Mouse (Mus musculus) lung, postnatal 0 days (tissue): ENCODE measurements around the gene Ptf1a. TPM values are rescaled to one million over a fixed set of nuclear protein-coding genes. Genes with fewer than 3 reads are reported as not detected.

Source experiments
- ATAC-seq: fragments of 200-750 bp; cut with Nextera tagmentation; 2 replicates; pipeline ENCODE4 v1.8.0; 2017; ENCODE audit warnings: moderate library complexity
- DNase-seq: peaks from one replicate; pipeline ENCODE4 v3.0.0-alpha.2; 2016; ENCODE audit warnings: low spot score
- H3K27ac ChIP-seq: fragments of 300-500 bp; sonication (generic); 2 replicates; pipeline ENCODE4 v1.5.1; 2014; ENCODE audit warnings: antibody characterized with exemption, mild to moderate bottlenecking, low read length, mixed read lengths
- H3K27me3 ChIP-seq: fragments of 300-500 bp; sonication (generic); replicated peaks from 2 replicates; pipeline ENCODE4 v1.6.1; 2014; ENCODE audit warnings: low read length, mixed read lengths; ENCODE audit not compliant: insufficient read depth
- H3K36me3 ChIP-seq: fragments of 300-500 bp; sonication (generic); 2 replicates; pipeline ENCODE4 v1.6.1; 2014; ENCODE audit warnings: low read length, mixed read lengths; ENCODE audit not compliant: insufficient read depth
- H3K4me1 ChIP-seq: fragments of 300-500 bp; sonication (generic); 2 replicates; pipeline ENCODE4 v1.6.1; 2014; ENCODE audit warnings: antibody characterized with exemption, low read depth, low read length, mixed read lengths; ENCODE audit not compliant: insufficient read depth
- H3K4me2 ChIP-seq: fragments of 300-500 bp; sonication (generic); replicated peaks from 2 replicates; pipeline ENCODE4 v1.6.1; 2014; ENCODE audit warnings: low read depth, mild to moderate bottlenecking, low read length, moderate library complexity, mixed read lengths
- H3K4me3 ChIP-seq: fragments of 300-500 bp; sonication (generic); 2 replicates; pipeline ENCODE4 v1.5.1; 2014; ENCODE audit warnings: low read depth, low read length
- H3K9ac ChIP-seq: fragments of 300-500 bp; sonication (generic); replicated peaks from 2 replicates; pipeline ENCODE4 v1.6.1; 2014; ENCODE audit warnings: low read depth, mild to moderate bottlenecking
- H3K9me3 ChIP-seq: fragments of 300-500 bp; sonication (generic); 2 replicates; pipeline ENCODE4 v1.6.1; 2016; ENCODE audit warnings: low read length, mixed read lengths
- CTCF ChIP-seq: IDR thresholded peaks from 2 replicates; pipeline ENCODE4 v1.5.1; 2016; ENCODE audit warnings: antibody characterized with exemption, mild to moderate bottlenecking
- EP300 ChIP-seq: IDR thresholded peaks from 2 replicates; pipeline ENCODE4 v1.6.1; 2016; ENCODE audit warnings: antibody characterized with exemption, mild to moderate bottlenecking, control low read depth
- WGBS: fragments of 180-500 bp; shearing (Covaris S2); extraction: QIAGEN DNeasy Blood & Tissue Kit; methylation state at CpG from one replicate; pipeline ENCODE4 v1.1.7; 2014; 5-methylcytosine and 5-hydroxymethylcytosine counted together
- polyA plus RNA-seq: library from polyadenylated mRNA; unstranded; fragments of >200 nt; fragmentation: Nextera tagmentation; extraction: Ambion mirVana; gene quantifications from 2 replicates; pipeline ENCODE4 v1.2.1, GENCODE M21; 2015

Gene Ptf1a
- polyA plus RNA-seq, 1 experiment from 2014 or later, result not detected

DNA sequence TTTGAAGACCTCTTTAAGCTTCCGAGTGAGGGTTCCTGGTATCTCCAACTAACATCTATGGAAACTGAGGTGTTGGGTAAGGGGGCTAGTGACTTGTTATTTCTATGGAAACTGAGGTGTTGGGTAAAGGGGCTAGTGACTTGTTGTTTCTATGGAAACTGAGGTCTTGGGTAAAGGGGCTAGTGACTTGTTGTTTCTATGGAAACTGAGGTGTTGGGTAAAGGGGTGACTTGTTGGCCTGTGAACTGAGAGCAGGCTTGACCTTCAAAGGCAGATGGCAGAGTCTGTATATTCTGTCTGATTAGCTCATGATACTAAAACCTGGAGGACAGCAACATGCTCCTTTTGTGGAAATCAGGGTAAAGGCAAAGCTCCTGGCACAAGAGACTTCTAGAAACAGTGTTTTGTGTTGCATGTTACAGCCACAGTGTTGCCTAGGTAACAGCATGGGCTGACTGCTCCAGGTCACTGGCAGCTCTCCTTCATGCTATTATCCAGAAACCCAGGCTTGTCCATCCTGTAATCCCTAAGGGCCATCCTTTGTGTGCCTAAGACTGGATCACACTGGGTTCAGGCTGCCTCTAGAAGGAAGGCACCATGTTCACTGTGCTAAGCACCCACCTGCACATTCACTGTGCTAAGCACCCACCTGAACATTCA, 25.6 kb upstream of the Ptf1a start:
- H3K36me3 ChIP-seq, result no peaks in the 10 kb centered on the region
- H3K4me1 ChIP-seq, result no peaks in the 10 kb centered on the region
- no peak for TF ChIP-seq EP300
- no peak for TF ChIP-seq CTCF
- H3K27ac ChIP-seq, result no peak overlapping the region
- no peak overlapping the region for H3K9ac ChIP-seq
- H3K9me3 ChIP-seq, result no peaks in the 10 kb centered on the region
- 33% methylated on average over 1 of the region's 1 CpGs for WGBS
- H3K27me3 ChIP-seq, result no peaks in the 10 kb centered on the region
- no peak overlapping the region for H3K4me3 ChIP-seq
- H3K4me2 ChIP-seq, result no peak overlapping the region
- ATAC-seq (no peak), DNase-seq (no peak)

DNA sequence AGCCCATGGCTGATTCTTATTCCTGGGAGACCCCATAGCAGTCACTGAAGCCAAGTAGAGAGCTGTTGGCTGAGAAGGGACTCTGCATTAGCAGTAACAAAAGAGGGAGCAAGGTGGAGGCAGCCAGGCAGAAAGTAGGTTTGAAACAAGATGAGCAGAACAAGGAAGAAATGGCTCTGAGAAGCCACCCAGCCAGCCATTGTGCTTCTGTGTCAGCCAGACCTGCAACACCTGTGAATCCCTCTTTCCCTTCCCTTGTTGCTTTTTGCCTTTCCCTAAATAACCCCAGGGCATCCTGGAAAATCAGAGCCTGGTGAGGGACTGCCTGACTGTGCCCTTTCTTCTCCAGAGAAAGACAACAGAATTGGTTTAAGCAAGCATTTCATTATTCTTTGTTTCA, 23.2 kb upstream of the Ptf1a start:
- Histone ChIP-seq H3K27me3 (no peaks in the 10 kb centered on the region), H3K9ac (no peak overlapping the region), H3K36me3 (no peaks in the 10 kb centered on the region), H3K4me3 (no peak overlapping the region), H3K27ac (no peak overlapping the region), H3K4me2 (no peak overlapping the region), H3K9me3 (no peaks in the 10 kb centered on the region), H3K4me1 (no peaks in the 10 kb centered on the region)
- no peak for ATAC-seq
- no peak for TF ChIP-seq CTCF
- no peak for DNase-seq

DNA sequence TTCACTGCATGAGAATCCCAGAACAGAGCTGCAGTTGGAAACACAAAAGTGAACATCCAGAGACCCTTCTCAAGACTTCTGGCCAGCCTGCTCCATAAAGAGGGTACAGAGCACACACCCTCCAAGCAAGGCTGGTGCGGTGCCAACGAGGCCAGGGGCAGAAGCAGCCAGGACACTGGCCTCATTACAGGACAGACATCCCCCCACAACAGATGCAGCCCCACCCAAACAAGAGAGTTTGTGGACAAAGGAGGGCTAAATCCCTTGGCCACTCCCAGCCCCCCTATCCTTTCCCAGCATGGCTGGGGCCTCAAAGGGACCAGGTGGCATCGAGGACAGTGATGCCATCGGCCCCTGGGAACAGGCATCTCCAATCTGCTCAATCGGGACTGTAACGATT, 22.4 kb upstream of the Ptf1a start:
- no peak overlapping the region for H3K9ac ChIP-seq
- H3K9me3 ChIP-seq, result no peaks in the 10 kb centered on the region
- H3K27me3 ChIP-seq, result no peaks in the 10 kb centered on the region
- 74% methylated on average over 6 of the region's 6 CpGs for WGBS
- DNase-seq (no peak), ATAC-seq (no peak)
- H3K4me3 ChIP-seq, result no peak overlapping the region
- H3K4me1 ChIP-seq, result no peaks in the 10 kb centered on the region
- no peak overlapping the region for H3K27ac ChIP-seq
- H3K4me2 ChIP-seq, result no peak overlapping the region
- no peaks in the 10 kb centered on the region for H3K36me3 ChIP-seq
- no peak for TF ChIP-seq CTCF
- TF ChIP-seq EP300, result no peak

DNA sequence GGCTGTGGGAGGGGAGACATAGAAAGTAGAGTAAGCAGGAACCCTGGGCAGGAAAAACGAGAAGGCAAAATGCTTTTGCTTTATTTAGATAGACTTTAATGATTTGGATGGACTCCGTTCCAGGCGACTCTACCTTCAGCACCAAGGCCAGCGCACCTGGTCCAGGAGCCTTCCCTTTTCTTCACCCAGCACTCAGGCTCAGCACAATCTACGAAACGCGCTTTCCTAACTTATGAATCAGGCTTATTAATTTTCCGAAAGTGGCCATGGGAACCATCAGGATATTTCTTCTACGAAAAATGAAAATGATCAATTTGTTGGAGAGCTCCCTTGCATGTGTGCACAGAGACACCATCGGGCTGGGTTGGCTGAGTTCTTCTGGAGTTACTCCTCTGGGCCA, 16.4 kb upstream of the Ptf1a start:
- no peak overlapping the region for H3K9ac ChIP-seq
- H3K4me3 ChIP-seq, result no peak overlapping the region
- H3K4me2 ChIP-seq, result no peak overlapping the region
- no peak for ATAC-seq
- H3K4me1 ChIP-seq, result no peaks in the 10 kb centered on the region
- H3K27ac ChIP-seq, result no peak overlapping the region
- DNase-seq, result peak; percentile 72
- H3K36me3 ChIP-seq, result no peaks in the 10 kb centered on the region
- H3K27me3 ChIP-seq, result peaks cover 37% of the 10 kb centered on the region
- WGBS, result 4% methylated on average over 10 of the region's 10 CpGs
- no peaks in the 10 kb centered on the region for H3K9me3 ChIP-seq
- TF ChIP-seq EP300 (no peak), CTCF (no peak)

DNA sequence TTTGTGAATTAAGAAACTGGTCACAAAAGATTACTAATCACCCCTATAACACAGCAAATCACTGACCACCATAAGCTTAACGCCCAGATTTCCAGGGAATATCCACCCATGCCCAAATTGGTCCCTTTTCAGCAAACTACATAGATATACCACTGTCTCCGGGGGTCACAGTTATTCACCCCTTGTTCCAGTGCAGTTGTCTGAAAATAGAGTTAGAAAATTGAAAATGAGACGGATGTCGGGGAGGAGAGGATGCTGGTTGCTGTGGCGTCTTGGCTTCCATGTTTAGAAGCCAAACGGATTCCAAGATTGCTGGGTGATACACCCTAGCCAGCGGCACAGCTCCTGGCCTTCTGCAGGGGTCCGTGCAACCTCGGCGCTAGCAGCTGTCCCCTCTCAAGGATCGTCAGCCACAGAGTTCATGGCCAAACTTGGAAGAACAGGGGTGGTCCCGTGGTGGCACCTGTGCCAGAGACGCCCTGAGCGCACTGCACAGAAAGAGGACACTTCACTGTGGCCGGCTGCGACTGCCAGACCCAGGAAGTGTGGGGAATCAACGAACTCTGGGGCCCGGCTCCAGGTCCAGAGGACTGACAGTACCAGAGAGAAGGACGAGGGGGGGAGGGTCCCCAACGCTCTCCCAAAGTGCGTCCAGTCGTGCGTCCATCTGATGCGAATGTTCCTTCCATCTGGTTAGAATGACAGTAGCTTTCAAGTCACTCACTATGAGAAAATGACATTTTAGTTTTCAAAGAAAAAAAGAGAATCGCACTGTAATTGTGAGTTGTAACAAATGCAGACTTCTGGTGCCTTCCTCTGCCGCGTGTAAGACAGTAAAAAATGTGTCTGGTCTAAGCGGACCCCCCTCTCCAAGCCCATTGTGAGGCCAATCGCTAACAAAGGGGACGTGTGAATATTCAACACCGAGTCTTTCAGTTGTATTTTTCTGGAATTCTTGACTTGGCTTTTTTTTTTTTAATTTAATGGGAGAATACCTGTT, 15.5 kb upstream of the Ptf1a start:
- no peaks in the 10 kb centered on the region for H3K36me3 ChIP-seq
- no peaks in the 10 kb centered on the region for H3K4me1 ChIP-seq
- H3K9me3 ChIP-seq, result no peaks in the 10 kb centered on the region
- TF ChIP-seq CTCF (no peak), EP300 (no peak)
- no peak overlapping the region for H3K27ac ChIP-seq
- H3K27me3 ChIP-seq, result peaks cover 39% of the 10 kb centered on the region
- no peak for ATAC-seq
- WGBS, result 5% methylated on average over 31 of the region's 31 CpGs
- no peak overlapping the region for H3K4me2 ChIP-seq
- no peak overlapping the region for H3K4me3 ChIP-seq
- DNase-seq, result no peak
- H3K9ac ChIP-seq, result no peak overlapping the region

DNA sequence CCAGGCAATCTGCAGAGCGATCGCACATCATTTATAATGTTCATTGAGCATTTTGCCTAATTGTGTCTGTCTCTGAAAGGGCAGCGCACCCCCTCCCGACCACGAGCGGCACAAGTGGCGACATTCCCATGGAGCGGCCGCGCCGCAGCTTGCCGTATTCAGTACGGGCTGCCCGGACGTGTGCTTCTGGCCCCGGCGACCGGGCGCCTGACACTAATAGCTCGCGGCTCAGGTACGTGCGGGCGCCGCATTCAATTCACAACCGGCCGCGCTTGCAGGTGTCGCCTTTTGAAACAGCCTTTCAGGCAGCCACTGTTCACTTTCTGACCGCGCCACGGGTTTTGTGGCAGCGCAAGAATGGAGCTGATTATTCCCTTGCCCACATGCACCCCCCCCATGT, 14.7 kb upstream of the Ptf1a start:
- Histone ChIP-seq H3K36me3 (no peaks in the 10 kb centered on the region), H3K4me3 (no peak overlapping the region), H3K9ac (no peak overlapping the region), H3K27ac (no peak overlapping the region), H3K4me1 (no peaks in the 10 kb centered on the region), H3K27me3 (peaks cover 41% of the 10 kb centered on the region), H3K4me2 (no peak overlapping the region), H3K9me3 (no peaks in the 10 kb centered on the region)
- ATAC-seq, result no peak
- no peak for DNase-seq
- under 1% methylated on average over 33 of the region's 33 CpGs for WGBS
- TF ChIP-seq CTCF (no peak), EP300 (no peak)
